11 mouse cellular contexts compared by ENCODE assay signal in genomic region chr11:62078371-62078770, GRCm38 (mm10).
DNase-seq lines count a peak whose midpoint lies in the region; ATAC-seq and TF ChIP-seq lines count a peak whose summit lies in the region.
"Had no signal": no experiment of that assay in that cellular context is flagged by ENCODE, and none has a peak within 500 bp of the region (broad histone marks: within the 10 kb centered on the region; RNA-seq: fewer than 3 reads in every experiment).

No protein-coding gene starts in this region.

- H3K27ac ChIP-seq in hindbrain, embryonic 10.5 days, result no peak overlapping the region
- H3K27ac ChIP-seq in hindbrain, embryonic 11.5 days (ENCODE audit: low read depth, low read length), result no peak overlapping the region
- no peak overlapping the region for H3K27ac ChIP-seq in stomach, embryonic 14.5 days (ENCODE audit: low read length)
- H3K27ac ChIP-seq in stomach, postnatal 0 days (replicated peaks), result no peak overlapping the region
- no peak overlapping the region for H3K27ac ChIP-seq in hindbrain, embryonic 14.5 days
- no peak overlapping the region for H3K27ac ChIP-seq in neural tube, embryonic 15.5 days (replicated peaks)
- H3K27ac ChIP-seq: limb, embryonic 12.5 days had no signal

- peaks cover 4% of the 10 kb centered on the region; the same call in 1 of the 2 replicates for H3K27me3 ChIP-seq in hindbrain, embryonic 10.5 days (ENCODE audit: insufficient read depth, poor library complexity, severe bottlenecking)
- H3K27me3 ChIP-seq in hindbrain, embryonic 11.5 days (ENCODE audit: control insufficient read depth, insufficient read depth, low read length), result no peaks in the 10 kb centered on the region
- H3K27me3 ChIP-seq in stomach, embryonic 14.5 days (ENCODE audit: control insufficient read depth, insufficient read depth, low read length), result no peaks in the 10 kb centered on the region
- no peaks in the 10 kb centered on the region for H3K27me3 ChIP-seq in stomach, postnatal 0 days (ENCODE audit: control insufficient read depth, insufficient read depth, low read length)
- H3K27me3 ChIP-seq in hindbrain, embryonic 14.5 days (ENCODE audit: control insufficient read depth, insufficient read depth, low read length), result no peaks in the 10 kb centered on the region
- H3K27me3 ChIP-seq in neural tube, embryonic 15.5 days (replicated peaks), result no peaks in the 10 kb centered on the region
- H3K27me3 ChIP-seq: limb, embryonic 12.5 days had no signal

- H3K4me3 ChIP-seq in hindbrain, embryonic 10.5 days, result peak overlapping the region; percentile 86; the same call in 1 of the 2 replicates
- no peak overlapping the region; the same call in 1 of the 2 replicates for H3K4me3 ChIP-seq in hindbrain, embryonic 11.5 days (ENCODE audit: low read depth, low read length)
- no peak overlapping the region for H3K4me3 ChIP-seq in stomach, embryonic 14.5 days (ENCODE audit: low read depth, low read length)
- H3K4me3 ChIP-seq in stomach, postnatal 0 days (ENCODE audit: low read depth, low read length), result no peak overlapping the region
- H3K4me3 ChIP-seq in hindbrain, embryonic 14.5 days (replicated peaks; ENCODE audit: low read length), result 0 out of 2 replicates have a peak overlapping the region, but pooled peaks have one; percentile 61
- H3K4me3 ChIP-seq in neural tube, embryonic 15.5 days (replicated peaks), result peak overlapping the region; percentile 77; the same call in 1 of the 2 replicates

- no peaks in the 10 kb centered on the region for H3K36me3 ChIP-seq in hindbrain, embryonic 10.5 days
- no peaks in the 10 kb centered on the region for H3K36me3 ChIP-seq in hindbrain, embryonic 11.5 days (ENCODE audit: control insufficient read depth, insufficient read depth, low read length)
- H3K36me3 ChIP-seq in stomach, embryonic 14.5 days (ENCODE audit: control insufficient read depth, insufficient read depth, low read length), result no peaks in the 10 kb centered on the region
- no peaks in the 10 kb centered on the region for H3K36me3 ChIP-seq in stomach, postnatal 0 days (ENCODE audit: control insufficient read depth, insufficient read depth, low read length)
- no peaks in the 10 kb centered on the region for H3K36me3 ChIP-seq in hindbrain, embryonic 14.5 days (replicated peaks; ENCODE audit: control insufficient read depth, insufficient read depth)
- no peaks in the 10 kb centered on the region for H3K36me3 ChIP-seq in neural tube, embryonic 15.5 days
- H3K36me3 ChIP-seq: limb, embryonic 12.5 days had no signal

- H3K4me2 ChIP-seq in hindbrain, embryonic 11.5 days (replicated peaks; ENCODE audit: low read depth, low read length), result no peak overlapping the region; the same call in 1 of the 2 replicates
- H3K4me2 ChIP-seq in stomach, embryonic 14.5 days (replicated peaks; ENCODE audit: low read depth, low read length), result peak overlapping the region; percentile 87; the same call in 1 of the 2 replicates
- H3K4me2 ChIP-seq in stomach, postnatal 0 days (replicated peaks; ENCODE audit: low read depth), result no peak overlapping the region
- H3K4me2 ChIP-seq in hindbrain, embryonic 14.5 days (replicated peaks), result peak overlapping the region; percentile 92
- peak overlapping the region; percentile 88; the same call in 1 of the 2 replicates for H3K4me2 ChIP-seq in neural tube, embryonic 15.5 days

- H3K4me1 ChIP-seq in hindbrain, embryonic 10.5 days (replicated peaks), result peaks cover 13% of the 10 kb centered on the region
- no peaks in the 10 kb centered on the region for H3K4me1 ChIP-seq in hindbrain, embryonic 11.5 days (replicated peaks; ENCODE audit: control insufficient read depth, insufficient read depth, low read length)
- H3K4me1 ChIP-seq in stomach, embryonic 14.5 days (ENCODE audit: control insufficient read depth, insufficient read depth, low read length), result no peaks in the 10 kb centered on the region
- no peaks in the 10 kb centered on the region for H3K4me1 ChIP-seq in stomach, postnatal 0 days (replicated peaks; ENCODE audit: control insufficient read depth, insufficient read depth)
- H3K4me1 ChIP-seq in hindbrain, embryonic 14.5 days (replicated peaks; ENCODE audit: control insufficient read depth, insufficient read depth, low read length), result peaks cover 4% of the 10 kb centered on the region
- H3K4me1 ChIP-seq in neural tube, embryonic 15.5 days, result peaks cover 17% of the 10 kb centered on the region

- ATAC-seq in hindbrain, embryonic 11.5 days (ENCODE audit: low FRiP score), result no peak
- ATAC-seq in stomach, embryonic 14.5 days (ENCODE audit: insufficient number of reproducible peaks, insufficient read depth, low FRiP score, low read depth), result no peak
- no peak for ATAC-seq in stomach, postnatal 0 days (ENCODE audit: low FRiP score, low TSS enrichment)
- ATAC-seq in hindbrain, embryonic 14.5 days (ENCODE audit: low FRiP score), result no peak
- ATAC-seq in neural tube, embryonic 15.5 days (ENCODE audit: low FRiP score), result no peak

- TF ChIP-seq CTCF in stomach, postnatal 0 days (IDR thresholded peaks at IDR 0.05; ENCODE audit: low read depth), result no peak

- no peak overlapping the region for H3K9ac ChIP-seq in hindbrain, embryonic 11.5 days (ENCODE audit: low read depth, low read length)
- H3K9ac ChIP-seq in stomach, embryonic 14.5 days (replicated peaks; ENCODE audit: low read depth, low read length), result no peak overlapping the region
- H3K9ac ChIP-seq in stomach, postnatal 0 days (ENCODE audit: low read length), result no peak overlapping the region
- H3K9ac ChIP-seq in hindbrain, embryonic 14.5 days, result no peak overlapping the region
- no peak overlapping the region for H3K9ac ChIP-seq in neural tube, embryonic 15.5 days (replicated peaks)

- no peak for TF ChIP-seq EP300 in stomach, postnatal 0 days (optimal IDR thresholded peaks at IDR 0.05)

- H3K9me3 ChIP-seq in hindbrain, embryonic 10.5 days, result no peaks in the 10 kb centered on the region
- no peaks in the 10 kb centered on the region for H3K9me3 ChIP-seq in hindbrain, embryonic 11.5 days (ENCODE audit: control insufficient read depth, low read length)
- H3K9me3 ChIP-seq in stomach, embryonic 14.5 days (ENCODE audit: control insufficient read depth, low read depth, low read length), result no peaks in the 10 kb centered on the region
- no peaks in the 10 kb centered on the region for H3K9me3 ChIP-seq in stomach, postnatal 0 days (ENCODE audit: control insufficient read depth, low read length)
- H3K9me3 ChIP-seq in hindbrain, embryonic 14.5 days (ENCODE audit: control insufficient read depth, low read length), result no peaks in the 10 kb centered on the region
- H3K9me3 ChIP-seq in neural tube, embryonic 15.5 days (replicated peaks), result no peaks in the 10 kb centered on the region
- H3K9me3 ChIP-seq: limb, embryonic 12.5 days had no signal

- 95% methylated on average over 10 of the region's 10 CpGs for WGBS in hindbrain, embryonic 10.5 days
- 94% methylated on average over 10 of the region's 10 CpGs for WGBS in hindbrain, embryonic 11.5 days
- 89% methylated on average over 10 of the region's 10 CpGs for WGBS in stomach, embryonic 14.5 days
- 91% methylated on average over 10 of the region's 10 CpGs for WGBS in stomach, postnatal 0 days
- WGBS in hindbrain, embryonic 14.5 days, result 90% methylated on average over 10 of the region's 10 CpGs
- WGBS in neural tube, embryonic 15.5 days, result 88% methylated on average over 10 of the region's 10 CpGs

- no peak for DNase-seq in hindbrain, embryonic 10.5 days (ENCODE audit: low spot score)
- no peak for DNase-seq in hindbrain, embryonic 11.5 days (ENCODE audit: low spot score)
- DNase-seq in stomach, postnatal 0 days (ENCODE audit: low spot score), result no peak
- DNase-seq in hindbrain, embryonic 14.5 days (ENCODE audit: low spot score), result no peak
- DNase-seq in layer of hippocampus, adult 18-20 months (ENCODE audit: low spot score in 2 of 2), result no peak
- DNase-seq in left cerebral cortex, adult 18-20 months (ENCODE audit: low spot score in 2 of 2), result no peak
- DNase-seq: cerebellum, adult 9-10 months; gastrocnemius, postnatal 14 days had no signal

Comparison
In these comparisons a context has a peak if more than half of its experiments do, and no peak if none do; other contexts are left out.
1. H3K4me3 ChIP-seq: peak in hindbrain, embryonic 10.5 days (single experiment), hindbrain, embryonic 14.5 days (single experiment) and neural tube, embryonic 15.5 days (single experiment); none in hindbrain, embryonic 11.5 days (single experiment), stomach, embryonic 14.5 days (single experiment) and stomach, postnatal 0 days (single experiment).
2. H3K4me2 ChIP-seq: peak in stomach, embryonic 14.5 days (single experiment), hindbrain, embryonic 14.5 days (single experiment) and neural tube, embryonic 15.5 days (single experiment); none in hindbrain, embryonic 11.5 days (single experiment) and stomach, postnatal 0 days (single experiment).